Mouse (Mus musculus): Measurements from ENCODE around the gene Chrna1.
"Not testable (repeated sequence)": the region's sequence is repeated elsewhere in the genome, so short reads cannot be mapped to it uniquely, and the experiment has no call there.

Gene Chrna1

DNA sequence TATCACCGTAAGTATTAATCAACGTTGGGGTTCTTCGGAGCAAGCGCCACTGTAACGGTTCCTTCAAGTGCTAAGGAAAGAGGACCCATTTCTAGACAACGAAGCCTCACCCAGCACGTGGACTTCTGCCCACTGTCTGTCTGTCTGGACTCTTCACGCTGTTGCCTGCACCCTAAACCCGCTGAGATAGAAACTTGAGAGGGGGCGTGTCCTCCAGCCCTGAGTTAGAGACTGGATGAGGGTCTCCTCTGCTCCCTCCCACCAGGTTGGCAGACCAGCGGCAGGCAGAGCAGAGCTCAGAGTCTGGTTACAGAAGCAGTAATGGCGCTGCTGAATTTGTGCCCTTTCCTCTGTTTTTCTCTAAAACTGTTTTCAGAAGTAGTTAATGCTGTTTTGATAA, 10.0 kb upstream of the Chrna1 start:
- DNase-seq, result peak; percentile 40 to 56

- no peak for DNase-seq
These were observed 8.8 kb upstream of the Chrna1 start for GRCm38 (mm10) chr2:73588951-73589350.

DNA sequence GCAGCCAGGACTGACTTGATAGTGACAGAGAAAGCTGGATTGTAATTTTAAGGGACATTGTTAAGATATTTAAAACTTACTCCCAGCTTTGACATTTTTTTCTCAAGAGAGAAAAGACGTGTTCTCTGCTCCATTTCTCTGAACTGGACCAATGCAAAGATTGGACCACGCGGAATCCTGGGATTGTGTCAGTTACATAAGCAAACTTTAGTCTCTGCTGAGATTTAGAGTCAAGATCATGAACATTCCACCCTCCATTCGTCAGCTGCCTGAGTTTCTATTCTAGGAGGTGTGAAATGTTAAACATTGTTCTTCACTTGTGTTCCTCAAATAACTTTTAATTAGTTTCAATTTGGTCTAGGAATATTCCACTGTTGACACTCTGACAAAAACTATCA, 7.0 kb upstream of the Chrna1 start:
- DNase-seq, result no peak

GRCm38 (mm10) chr2:73586392-73587108, 6.4 kb upstream of the Chrna1 start:
- peak in 1 of 2 experiments; percentile 25 for DNase-seq

GRCm38 (mm10) chr2:73585347-73585831, 5.3 kb upstream of the Chrna1 start:
- DNase-seq, result peak; percentile 33 to 55

GRCm38 (mm10) chr2:73584645-73585346, 4.7 kb upstream of the Chrna1 start:
- peak; percentile 90 to 93 for DNase-seq

DNA sequence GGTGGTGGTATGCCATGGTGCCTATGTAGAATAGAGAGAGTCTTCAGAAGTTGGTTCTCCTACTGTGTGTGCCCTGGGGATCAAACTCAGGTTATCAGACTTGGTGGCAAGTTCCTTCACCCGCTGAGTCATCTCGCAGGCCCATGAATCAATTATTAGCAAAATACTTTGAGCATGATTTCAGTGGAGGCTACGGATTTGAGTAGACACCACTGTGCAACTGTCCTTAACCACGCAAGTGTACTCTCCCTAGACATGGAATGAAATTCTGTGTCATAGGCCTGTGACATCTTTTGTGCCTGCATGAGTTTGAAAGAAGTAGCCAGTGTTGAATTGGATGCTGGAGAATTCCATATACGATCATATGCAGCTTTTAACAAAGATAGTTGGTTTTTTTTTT, 582 bp upstream of the Chrna1 start:
- no peak for DNase-seq

DNA sequence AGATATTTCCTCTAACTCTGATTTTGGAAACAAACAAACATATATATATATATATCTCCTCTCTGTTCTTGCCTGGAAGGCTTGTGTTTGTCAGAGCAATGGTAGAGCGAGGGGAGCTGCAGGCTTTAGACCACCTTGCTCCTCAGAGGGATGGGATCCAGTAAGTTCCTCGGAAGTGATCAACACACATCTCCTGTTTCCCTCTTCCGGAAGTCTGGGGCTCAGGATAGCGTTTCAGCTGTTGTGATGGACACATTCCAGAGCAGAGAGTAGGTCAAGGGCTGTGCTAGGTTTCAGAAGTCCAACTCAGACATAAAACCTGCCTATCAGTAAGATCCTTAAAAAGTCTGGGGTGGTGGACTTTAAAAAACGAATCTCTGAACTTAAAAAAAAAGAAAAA, 970 bp downstream of the Chrna1 start:
- no peak for DNase-seq

DNA sequence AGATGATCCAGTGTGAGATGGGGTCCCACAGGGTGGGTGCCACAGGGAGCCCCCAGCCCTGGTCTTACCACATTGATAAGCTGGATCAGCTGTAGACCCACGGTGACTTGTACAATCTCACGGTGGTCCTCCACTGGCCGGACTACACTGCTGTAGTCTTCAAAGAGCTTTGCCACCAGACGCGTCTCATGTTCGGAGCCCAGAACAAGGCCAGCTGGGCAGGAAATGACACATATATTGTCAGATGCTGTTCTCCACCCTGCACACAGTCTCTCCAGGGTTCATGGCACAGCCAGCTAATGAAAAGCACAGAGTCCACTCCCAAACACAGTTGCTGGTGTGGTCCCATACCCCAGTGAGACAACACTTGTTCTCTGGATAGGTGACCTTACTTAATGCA, 5.7 kb downstream of the Chrna1 start:
- no peak for DNase-seq

DNA sequence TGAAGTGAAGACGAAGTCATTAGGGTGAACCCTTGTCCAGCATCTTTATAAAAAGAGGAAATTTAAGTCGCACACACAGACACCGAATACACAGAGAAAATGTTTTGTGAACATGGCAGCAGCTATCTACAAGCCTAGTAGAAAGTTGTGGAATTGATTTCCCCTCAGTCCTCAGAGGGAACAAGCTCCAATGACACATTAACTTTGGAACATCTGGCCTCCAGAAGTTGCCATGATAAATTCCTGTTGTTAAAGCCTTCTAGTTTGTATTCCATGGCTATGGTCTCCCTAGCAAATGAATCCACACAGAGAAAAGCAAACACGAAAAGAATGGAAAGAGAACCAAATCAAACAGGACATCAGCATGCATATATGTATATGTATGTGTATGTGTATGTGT, 6.6 kb downstream of the Chrna1 start:
- DNase-seq, result no peak

- peak; percentile 86 to 90 for DNase-seq
These were observed 7.4 kb downstream of the Chrna1 start for GRCm38 (mm10) chr2:73572539-73573372.

GRCm38 (mm10) chr2:73571901-73572300, 8.2 kb downstream of the Chrna1 start:
- DNase-seq, result no peak

DNA sequence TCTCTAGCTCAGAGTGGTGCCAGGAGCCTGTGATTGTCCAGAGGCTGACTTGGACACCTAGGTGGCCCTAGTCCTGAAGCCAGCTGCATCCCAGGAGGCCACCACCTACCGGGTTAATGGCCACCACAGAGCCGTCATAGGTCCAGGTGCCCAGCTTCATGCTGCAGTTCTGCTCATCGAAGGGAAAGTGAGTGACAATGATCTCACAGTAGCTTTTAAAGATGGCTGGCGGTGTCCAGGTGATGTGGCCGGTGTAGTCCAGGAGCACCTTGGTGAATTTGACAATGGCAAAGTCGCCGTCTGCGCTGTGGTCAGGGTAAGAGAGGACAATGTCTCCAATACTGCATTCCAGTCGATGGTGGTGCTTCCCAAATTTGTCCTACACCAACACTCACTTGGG, 8.8 kb downstream of the Chrna1 start:
- no peak for DNase-seq

- DNase-seq, result peak; percentile 62 to 76
These were observed 13.0 kb downstream of the Chrna1 start for GRCm38 (mm10) chr2:73566989-73567605.

DNA sequence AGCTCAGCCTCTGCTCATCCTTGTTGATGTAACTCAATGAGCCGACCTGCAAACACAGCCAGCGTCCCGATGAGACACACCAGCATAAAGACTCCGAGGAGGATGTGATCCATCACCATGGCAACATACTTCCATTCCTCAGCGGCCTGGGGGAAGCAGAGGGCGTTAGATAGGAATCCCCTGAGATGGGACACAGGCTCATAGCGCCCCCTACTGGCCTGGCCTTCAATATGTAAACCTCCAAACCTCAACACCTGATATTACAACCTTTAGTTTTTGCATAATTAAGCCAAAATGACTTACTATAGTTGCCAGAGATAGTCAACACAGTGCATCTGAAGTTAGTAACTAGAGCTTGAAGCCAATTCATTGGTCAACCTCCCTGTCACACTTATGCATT, 14.0 kb downstream of the Chrna1 start:
- DNase-seq, result peak; percentile 50 to 62

DNA sequence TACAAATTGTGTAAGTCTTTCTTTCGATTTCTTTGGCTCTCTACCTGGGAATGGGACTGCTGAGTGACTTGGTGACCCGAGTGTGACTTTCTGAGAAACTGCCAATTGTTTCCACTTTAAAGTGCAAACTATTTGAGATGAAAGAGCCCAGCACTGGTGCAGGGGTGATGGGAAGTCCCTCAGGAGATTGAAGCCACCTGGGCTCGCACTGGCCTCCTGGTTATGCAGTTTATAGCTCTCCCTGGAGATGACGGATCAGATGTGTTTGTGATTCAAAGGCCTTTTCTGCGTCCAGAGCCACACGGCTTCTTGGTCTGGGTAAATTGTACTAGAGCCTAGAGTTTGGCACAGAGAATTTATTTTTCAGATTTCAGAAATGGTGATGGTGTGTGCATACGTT, 16.4 kb downstream of the Chrna1 start:
- DNase-seq, result peak in 1 of 2 experiments; percentile 41

DNA sequence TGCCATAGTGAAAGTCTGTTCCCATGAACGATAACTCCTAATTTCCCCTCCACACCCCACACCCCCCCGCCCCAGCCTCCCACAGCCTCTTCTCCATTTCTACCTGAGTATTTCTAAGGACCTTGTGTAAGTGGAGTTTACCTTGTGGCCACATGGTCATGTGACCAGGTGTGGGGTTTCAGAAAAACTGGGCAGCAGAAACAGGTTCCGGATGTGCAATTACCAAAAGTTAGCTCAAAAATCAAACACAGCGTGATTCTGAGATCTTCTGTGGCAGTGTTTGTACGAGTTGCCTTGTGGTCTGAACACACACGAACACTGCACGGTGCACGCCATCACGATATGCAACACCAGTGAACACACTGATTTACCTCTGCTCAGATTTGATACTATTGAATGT, 17.5 kb downstream of the Chrna1 start:
- DNase-seq, result no peak

DNA sequence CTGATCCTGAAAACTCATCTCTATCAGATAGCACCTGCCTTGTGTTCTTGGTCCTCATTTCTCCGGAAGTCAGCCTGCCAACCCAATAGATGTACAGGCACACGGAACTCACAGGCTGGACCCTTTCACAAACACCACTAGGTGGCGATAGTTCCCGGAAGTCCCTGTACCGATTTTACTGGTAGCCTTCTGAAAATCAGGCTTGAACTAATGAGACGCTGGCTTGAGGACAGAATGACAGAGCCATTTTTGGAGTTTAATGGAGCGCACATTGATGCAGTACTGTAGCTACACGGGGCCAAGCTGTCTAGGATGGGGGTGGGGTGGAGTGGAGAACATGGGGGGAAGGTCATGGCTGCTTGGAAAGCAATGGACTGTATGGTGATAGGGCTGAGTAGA, 18.5 kb downstream of the Chrna1 start:
- DNase-seq, result peak; percentile 47 to 64

DNA sequence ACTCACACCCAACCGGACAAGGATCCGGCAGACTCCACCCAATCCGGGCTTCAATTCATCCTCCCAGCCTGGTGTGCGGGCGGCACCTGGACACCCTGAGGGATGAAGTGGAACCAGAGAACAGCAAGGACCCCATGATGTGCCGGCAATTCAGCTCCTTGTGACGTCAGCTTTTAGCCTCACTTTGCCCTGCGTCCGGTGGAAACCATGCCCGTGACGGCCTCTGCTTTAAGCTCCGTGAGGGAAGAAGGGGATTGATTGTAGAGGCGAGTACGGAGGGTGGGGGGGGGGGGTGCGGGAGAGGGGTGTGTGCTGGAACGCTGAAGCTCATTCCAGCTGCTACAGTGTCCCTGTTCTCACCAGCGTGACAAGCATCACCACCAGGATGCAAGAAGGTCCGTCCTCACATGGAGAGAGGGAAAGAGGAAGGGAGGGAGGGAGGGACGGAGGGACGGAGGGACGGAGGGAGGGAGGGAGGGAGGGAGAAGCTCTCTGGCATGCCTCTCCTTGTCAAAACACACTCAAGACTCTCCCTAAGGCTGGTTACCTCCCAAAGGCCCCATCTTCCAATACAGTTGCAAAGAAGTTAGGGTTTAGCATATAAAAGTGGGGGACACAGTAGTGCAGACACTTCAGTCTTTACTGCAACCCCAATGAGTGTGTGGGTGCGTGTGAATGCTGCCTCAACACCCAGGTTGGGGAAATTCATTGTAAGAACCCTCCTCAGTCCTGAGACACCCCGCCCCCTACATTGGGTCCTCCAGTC, 19.1 kb downstream of the Chrna1 start:
- DNase-seq, result peak in 1 of 2 experiments; percentile 18

GRCm38 (mm10) chr2:73560445-73560844, 19.7 kb downstream of the Chrna1 start:
- no peak for DNase-seq

GRCm38 (mm10) chr2:73557956-73558355, 22.2 kb downstream of the Chrna1 start:
- DNase-seq, result peak in 1 of 2 experiments; percentile 25

- DNase-seq, result not testable (repeated sequence)
These were observed 23.1 kb downstream of the Chrna1 start for GRCm38 (mm10) chr2:73557061-73557460.
